Mouse (Mus musculus): Measurements from ENCODE around the gene Npepps. TPM values are rescaled to one million over a fixed set of nuclear protein-coding genes. Genes with fewer than 3 reads are reported as not detected.
A peak's percentile ranks its signal among the peaks of the same experiment; 100 is the strongest.
"Not testable (repeated sequence)": the region's sequence is repeated elsewhere in the genome, so short reads cannot be mapped to it uniquely, and the experiment has no call there.

Npepps gene
- polyA plus RNA-seq, 1 experiment from 2014 or later: 101 TPM

DNA sequence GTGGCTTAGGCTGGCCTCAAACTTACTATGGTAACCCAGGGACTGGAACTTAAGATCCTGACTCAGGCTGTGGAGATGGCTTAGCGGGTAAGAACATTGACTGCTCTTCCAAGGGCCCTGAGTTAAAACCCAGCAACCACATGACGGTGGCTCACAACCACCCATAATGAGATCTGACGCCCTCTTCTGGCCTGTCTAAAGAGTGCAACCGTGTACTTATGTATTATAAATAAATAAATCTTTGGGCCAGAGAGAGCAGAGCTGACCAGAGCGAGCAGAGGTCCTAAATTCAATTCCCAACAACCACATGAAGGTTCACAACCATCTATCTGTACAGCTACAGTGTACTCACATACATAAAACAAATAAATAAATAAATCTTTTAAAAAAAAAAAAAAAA, 6.8 kb downstream of the Npepps start:
- 86% methylated on average over 5 of the region's 5 CpGs for WGBS
- no peak overlapping the region for H3K9ac ChIP-seq (ENCODE audit: low read length)
- no peaks in the 10 kb centered on the region for H3K36me3 ChIP-seq (ENCODE audit: control insufficient read depth, insufficient read depth, low read length)
- ATAC-seq (ENCODE audit: low FRiP score): no peak
- no peaks in the 10 kb centered on the region for H3K27me3 ChIP-seq (ENCODE audit: control insufficient read depth, insufficient read depth, low read length)
- H3K4me1 ChIP-seq (ENCODE audit: control insufficient read depth, insufficient read depth, low read length): peaks cover 9% of the 10 kb centered on the region
- H3K4me3 ChIP-seq (ENCODE audit: low read depth, low read length): no peak overlapping the region
- no peak for DNase-seq (ENCODE audit: low spot score, missing footprints)
- no peak overlapping the region for H3K27ac ChIP-seq (ENCODE audit: low read depth, low read length)
- H3K4me2 ChIP-seq: no peak overlapping the region
- no peaks in the 10 kb centered on the region for H3K9me3 ChIP-seq (ENCODE audit: control insufficient read depth, low read length)

DNA sequence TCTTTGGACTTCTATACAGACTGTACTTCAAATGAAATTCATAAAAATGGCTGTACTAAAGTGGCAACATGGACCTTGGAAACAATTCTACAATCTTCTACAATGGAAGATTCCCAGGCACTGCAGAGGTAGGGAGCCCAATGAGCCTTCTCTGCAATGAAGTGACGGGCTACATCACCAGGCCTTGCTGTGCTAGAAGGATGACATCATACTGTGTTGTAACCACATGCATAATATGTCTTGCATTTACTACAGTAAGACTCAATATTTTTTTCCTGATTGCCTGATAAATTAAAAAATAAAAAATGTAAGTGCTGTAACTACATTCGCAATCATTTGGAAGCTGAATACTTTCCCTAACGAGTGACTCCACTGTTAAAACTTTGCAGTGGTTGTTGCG, 7.6 kb downstream of the Npepps start:
- Histone ChIP-seq H3K27me3 (ENCODE audit: control insufficient read depth, insufficient read depth, low read length) (no peaks in the 10 kb centered on the region), H3K4me2 (no peak overlapping the region), H3K4me1 (ENCODE audit: control insufficient read depth, insufficient read depth, low read length) (0 out of 2 replicates have a peak, but pooled peaks cover 2% of the 10 kb centered on the region), H3K27ac (ENCODE audit: low read depth, low read length) (no peak overlapping the region), H3K9ac (ENCODE audit: low read length) (no peak overlapping the region), H3K9me3 (ENCODE audit: control insufficient read depth, low read length) (no peaks in the 10 kb centered on the region), H3K36me3 (ENCODE audit: control insufficient read depth, insufficient read depth, low read length) (no peaks in the 10 kb centered on the region), H3K4me3 (ENCODE audit: low read depth, low read length) (no peak overlapping the region)
- WGBS: 95% methylated on average over 4 of the region's 4 CpGs
- DNase-seq (ENCODE audit: low spot score, missing footprints) (no peak), ATAC-seq (ENCODE audit: low FRiP score) (no peak)

DNA sequence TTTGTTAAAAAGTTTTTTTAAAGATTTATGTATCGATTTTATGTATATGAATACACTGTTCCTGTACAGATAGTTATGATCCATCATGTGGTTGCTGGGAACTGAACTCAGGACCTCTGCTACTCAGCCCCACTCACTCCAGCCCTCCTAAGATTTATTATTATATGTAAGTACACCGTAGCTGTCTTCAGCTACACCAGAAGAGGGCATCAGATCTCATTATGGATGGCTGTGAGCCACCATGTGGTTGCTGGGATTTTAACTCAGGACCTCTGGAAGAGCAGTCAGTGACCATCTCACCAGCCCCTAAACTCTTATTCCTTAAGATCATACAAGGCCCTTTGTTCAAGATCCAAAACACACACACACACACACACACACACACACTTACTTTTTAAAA, 10.4 kb downstream of the Npepps start:
- not testable (repeated sequence) for ATAC-seq (ENCODE audit: low FRiP score); H3K9ac ChIP-seq (ENCODE audit: low read length); H3K4me2 ChIP-seq; H3K27ac ChIP-seq (ENCODE audit: low read depth, low read length); H3K27me3 ChIP-seq (ENCODE audit: control insufficient read depth, insufficient read depth, low read length); H3K9me3 ChIP-seq (ENCODE audit: control insufficient read depth, low read length); H3K4me3 ChIP-seq (ENCODE audit: low read depth, low read length); H3K36me3 ChIP-seq (ENCODE audit: control insufficient read depth, insufficient read depth, low read length); DNase-seq (ENCODE audit: low spot score, missing footprints); H3K4me1 ChIP-seq (ENCODE audit: control insufficient read depth, insufficient read depth, low read length)
- 79% methylated on average over 2 of the region's 2 CpGs for WGBS

DNA sequence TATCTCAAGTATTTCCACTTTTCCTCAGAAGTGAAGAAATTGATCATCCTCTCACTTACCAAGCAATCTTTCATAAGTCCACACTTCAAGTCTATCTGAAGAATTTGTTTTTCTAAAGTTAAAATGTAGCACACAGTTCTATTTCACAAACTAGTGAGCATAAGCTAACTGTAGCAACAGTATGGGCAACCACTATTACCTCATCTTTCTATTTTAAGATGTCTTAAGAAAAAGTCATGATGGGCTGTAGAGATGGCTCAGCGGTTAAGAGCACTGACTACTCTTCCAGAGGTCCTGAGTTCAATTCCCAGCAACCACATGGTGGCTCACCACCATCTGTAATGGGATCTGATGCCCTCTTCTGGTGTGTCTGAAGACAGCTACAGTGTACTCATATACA, 13.9 kb downstream of the Npepps start:
- not testable (repeated sequence) for H3K36me3 ChIP-seq (ENCODE audit: control insufficient read depth, insufficient read depth, low read length); H3K9ac ChIP-seq (ENCODE audit: low read length); H3K27ac ChIP-seq (ENCODE audit: low read depth, low read length); H3K9me3 ChIP-seq (ENCODE audit: control insufficient read depth, low read length); H3K4me1 ChIP-seq (ENCODE audit: control insufficient read depth, insufficient read depth, low read length); H3K27me3 ChIP-seq (ENCODE audit: control insufficient read depth, insufficient read depth, low read length); DNase-seq (ENCODE audit: low spot score, missing footprints); H3K4me2 ChIP-seq; H3K4me3 ChIP-seq (ENCODE audit: low read depth, low read length); ATAC-seq (ENCODE audit: low FRiP score)
- WGBS: 97% methylated on average over 1 of the region's 1 CpGs

DNA sequence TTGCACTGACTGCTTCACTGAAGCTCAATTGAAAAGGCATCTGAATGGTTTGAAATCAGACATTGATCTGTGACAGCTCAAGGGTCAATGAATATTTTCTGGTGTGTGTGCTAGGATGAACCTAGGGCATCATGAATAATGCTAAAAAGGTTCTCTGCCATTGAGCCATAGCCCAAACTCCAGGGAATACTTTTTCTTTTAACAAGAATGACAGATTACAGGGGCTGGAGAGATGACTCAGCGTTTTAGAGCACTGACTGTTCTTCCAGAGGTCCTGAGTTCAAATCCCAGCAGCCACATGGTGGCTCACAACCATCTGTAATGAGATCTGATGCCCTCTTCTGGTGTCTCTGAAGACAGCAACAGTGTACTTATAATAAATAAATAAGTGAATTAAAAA, 30.8 kb downstream of the Npepps start:
- not testable (repeated sequence) for H3K4me2 ChIP-seq; H3K27ac ChIP-seq (ENCODE audit: low read depth, low read length); ATAC-seq (ENCODE audit: low FRiP score); H3K4me3 ChIP-seq (ENCODE audit: low read depth, low read length); H3K27me3 ChIP-seq (ENCODE audit: control insufficient read depth, insufficient read depth, low read length); H3K9me3 ChIP-seq (ENCODE audit: control insufficient read depth, low read length); H3K36me3 ChIP-seq (ENCODE audit: control insufficient read depth, insufficient read depth, low read length); H3K9ac ChIP-seq (ENCODE audit: low read length); H3K4me1 ChIP-seq (ENCODE audit: control insufficient read depth, insufficient read depth, low read length); DNase-seq (ENCODE audit: low spot score, missing footprints)
- WGBS: 79% methylated on average over 1 of the region's 1 CpGs

DNA sequence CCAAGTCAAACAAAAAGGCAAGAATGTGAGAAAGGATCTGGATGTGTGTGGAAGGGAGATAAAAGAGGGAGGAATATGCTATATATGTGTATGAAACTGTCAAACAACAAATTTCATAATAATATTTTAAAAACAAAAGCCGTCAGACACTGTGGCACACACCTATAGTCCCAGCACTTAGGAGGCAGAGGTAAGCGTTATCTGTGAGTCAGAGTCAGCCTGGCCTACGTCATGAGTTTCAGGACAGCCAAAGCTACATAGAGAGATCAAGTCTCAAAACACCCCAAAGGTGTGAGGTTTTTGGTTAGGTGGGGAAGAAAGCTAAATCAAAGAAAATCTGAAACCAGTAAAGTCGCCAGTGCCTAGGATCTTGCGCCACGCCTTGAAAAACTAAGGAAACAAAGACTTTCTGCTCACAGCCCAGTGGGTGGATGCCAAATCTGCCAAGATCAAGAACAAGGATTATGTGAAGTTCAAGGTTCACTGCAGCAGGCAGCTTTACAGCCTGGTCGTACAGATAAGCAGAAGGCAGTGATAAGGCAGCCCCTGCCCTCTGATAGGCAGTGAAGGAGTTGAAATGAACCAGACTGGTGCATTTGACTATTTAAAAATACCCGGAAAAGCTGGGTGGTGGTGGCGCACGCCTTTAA, 33.8 kb downstream of the Npepps start:
- H3K4me1 ChIP-seq (ENCODE audit: control insufficient read depth, insufficient read depth, low read length): no peaks in the 10 kb centered on the region

DNA sequence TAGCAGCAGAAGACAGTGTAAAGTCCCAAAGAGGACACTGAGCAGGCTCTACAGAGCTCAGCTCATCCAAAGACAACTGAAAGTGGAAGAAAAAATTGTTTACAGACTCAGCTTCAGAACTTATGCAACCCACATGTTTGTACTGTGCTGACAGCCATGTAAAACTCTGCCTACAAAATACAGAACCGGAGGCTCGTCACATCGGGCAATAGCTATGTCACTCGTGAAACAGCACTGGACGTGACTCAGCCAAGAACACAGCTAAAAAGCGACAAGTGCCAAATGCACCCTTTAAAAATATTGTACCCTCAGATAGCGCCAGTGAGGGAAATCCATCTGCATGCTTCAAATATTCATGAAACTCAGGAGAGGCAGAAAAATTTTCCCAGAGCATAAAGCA, 39.1 kb downstream of the Npepps start:
- H3K9ac ChIP-seq (ENCODE audit: low read length): no peak overlapping the region
- 96% methylated on average over 7 of the region's 7 CpGs for whole genome bisulfite sequencing
- DNase-seq (ENCODE audit: low spot score, missing footprints) (peak; percentile 59), ATAC-seq (ENCODE audit: low FRiP score) (no peak)
- no peak overlapping the region for H3K4me2 ChIP-seq
- H3K4me3 ChIP-seq (ENCODE audit: low read depth, low read length): no peak overlapping the region
- peaks cover 8% of the 10 kb centered on the region; the same call in 1 of the 2 replicates for H3K36me3 ChIP-seq (ENCODE audit: control insufficient read depth, insufficient read depth, low read length)
- no peaks in the 10 kb centered on the region for H3K27me3 ChIP-seq (ENCODE audit: control insufficient read depth, insufficient read depth, low read length)
- H3K4me1 ChIP-seq (ENCODE audit: control insufficient read depth, insufficient read depth, low read length): no peaks in the 10 kb centered on the region
- no peak overlapping the region for H3K27ac ChIP-seq (ENCODE audit: low read depth, low read length)
- no peaks in the 10 kb centered on the region for H3K9me3 ChIP-seq (ENCODE audit: control insufficient read depth, low read length)

More for the DNA sequence above, 33.8 kb downstream of the Npepps start:
- no peak overlapping the region for H3K27ac ChIP-seq (ENCODE audit: low read depth, low read length)
- DNase-seq (ENCODE audit: low spot score, missing footprints) (peak; percentile 64), ATAC-seq (ENCODE audit: low FRiP score) (no peak)
- no peak overlapping the region for H3K4me2 ChIP-seq
- peaks cover 4% of the 10 kb centered on the region; the same call in 1 of the 2 replicates for H3K36me3 ChIP-seq (ENCODE audit: control insufficient read depth, insufficient read depth, low read length)
- no peak overlapping the region for H3K4me3 ChIP-seq (ENCODE audit: low read depth, low read length)
- H3K9me3 ChIP-seq (ENCODE audit: control insufficient read depth, low read length): no peaks in the 10 kb centered on the region
- H3K27me3 ChIP-seq (ENCODE audit: control insufficient read depth, insufficient read depth, low read length): no peaks in the 10 kb centered on the region
- WGBS: 92% methylated on average over 10 of the region's 10 CpGs
- no peak overlapping the region for H3K9ac ChIP-seq (ENCODE audit: low read length)

DNA sequence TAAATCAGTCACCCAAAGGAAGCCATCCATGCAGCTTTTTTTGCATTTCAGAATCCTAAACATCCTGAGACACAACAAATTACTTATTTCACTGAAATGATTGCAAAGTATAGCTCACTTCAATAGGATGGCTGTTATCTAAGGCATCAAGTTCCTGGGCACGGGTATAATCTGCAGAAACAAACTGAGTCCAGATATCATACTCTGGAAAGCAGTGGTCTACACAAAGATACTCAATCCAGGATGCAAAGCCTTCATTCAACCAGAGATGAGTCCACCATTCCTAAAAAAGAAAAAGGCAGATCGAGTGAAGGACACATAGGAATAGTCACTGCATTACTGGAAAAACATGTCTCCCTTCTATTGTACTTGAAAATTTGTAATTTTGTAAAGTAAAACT, 42.5 kb downstream of the Npepps start:
- peak; percentile 62 for DNase-seq (ENCODE audit: low spot score, missing footprints)
- Histone ChIP-seq H3K36me3 (ENCODE audit: control insufficient read depth, insufficient read depth, low read length) (peaks cover 12% of the 10 kb centered on the region; the same call in 1 of the 2 replicates), H3K4me3 (ENCODE audit: low read depth, low read length) (no peak overlapping the region), H3K4me1 (ENCODE audit: control insufficient read depth, insufficient read depth, low read length) (no peaks in the 10 kb centered on the region), H3K4me2 (no peak overlapping the region), H3K27me3 (ENCODE audit: control insufficient read depth, insufficient read depth, low read length) (no peaks in the 10 kb centered on the region), H3K9ac (ENCODE audit: low read length) (no peak overlapping the region), H3K9me3 (ENCODE audit: control insufficient read depth, low read length) (no peaks in the 10 kb centered on the region), H3K27ac (ENCODE audit: low read depth, low read length) (no peak overlapping the region)
- ATAC-seq (ENCODE audit: low FRiP score): no peak
- 89% methylated on average over 2 of the region's 2 CpGs for WGBS

DNA sequence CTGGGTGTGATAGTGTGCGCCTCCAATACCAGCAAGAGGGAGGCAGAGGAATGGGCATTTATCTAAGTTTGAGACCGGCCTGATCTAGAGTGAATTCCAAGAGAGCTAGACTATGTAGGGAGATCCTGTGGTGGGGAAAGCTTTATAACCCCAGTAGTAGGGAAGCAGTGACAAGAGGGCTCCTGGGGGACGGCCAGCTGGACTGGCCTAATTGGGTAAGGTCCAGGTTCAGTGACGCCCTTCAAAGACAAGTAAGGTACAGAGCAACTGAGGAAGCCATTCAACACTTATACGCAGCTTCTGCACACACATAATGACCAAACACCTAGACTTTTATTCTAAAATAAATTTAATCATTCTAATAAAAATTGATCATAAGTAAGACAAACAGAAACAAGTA, 48.0 kb downstream of the Npepps start:
- no peak overlapping the region for H3K9ac ChIP-seq (ENCODE audit: low read length)
- no peak overlapping the region for H3K4me2 ChIP-seq
- DNase-seq (ENCODE audit: low spot score, missing footprints) (no peak), ATAC-seq (ENCODE audit: low FRiP score) (no peak)
- H3K27me3 ChIP-seq (ENCODE audit: control insufficient read depth, insufficient read depth, low read length): no peaks in the 10 kb centered on the region
- no peaks in the 10 kb centered on the region for H3K9me3 ChIP-seq (ENCODE audit: control insufficient read depth, low read length)
- no peak overlapping the region for H3K27ac ChIP-seq (ENCODE audit: low read depth, low read length)
- WGBS: 93% methylated on average over 5 of the region's 5 CpGs
- H3K4me1 ChIP-seq (ENCODE audit: control insufficient read depth, insufficient read depth, low read length): no peaks in the 10 kb centered on the region
- H3K36me3 ChIP-seq (ENCODE audit: control insufficient read depth, insufficient read depth, low read length): peaks cover 16% of the 10 kb centered on the region
- no peak overlapping the region for H3K4me3 ChIP-seq (ENCODE audit: low read depth, low read length)

All from midbrain, embryonic 11.5 days (tissue).